Mouse (Mus musculus): ENCODE data around the gene Sox8.

DNA sequence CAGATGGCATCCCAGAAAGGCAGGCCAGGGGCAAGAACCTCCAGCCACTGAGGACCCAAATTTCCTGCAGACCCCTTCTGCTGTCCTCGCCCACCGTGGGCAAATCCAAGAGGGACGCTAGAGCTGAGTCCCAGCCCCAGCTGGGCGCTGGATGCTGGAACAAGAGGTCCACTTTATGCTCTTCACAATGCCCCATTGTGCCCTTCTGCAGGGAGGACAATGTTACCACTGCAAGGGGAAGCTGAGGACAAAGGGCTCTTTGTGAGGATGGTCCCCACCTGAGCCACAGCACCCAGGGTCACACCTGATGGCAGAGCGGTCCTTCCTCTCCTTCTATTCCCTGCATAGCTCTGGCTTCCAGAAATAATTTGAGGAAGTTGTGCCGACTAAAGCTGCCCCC is 6.8 kb upstream of the Sox8 start:
- no peak for TF ChIP-seq CTCF (IDR thresholded peaks at IDR 0.05; ENCODE audit: insufficient read depth, low read depth, low read length)
- TF ChIP-seq POLR2A (IDR thresholded peaks at IDR 0.05; ENCODE audit: insufficient read depth, low read depth, low read length) = no peak
